Mouse (Mus musculus) CH12.LX (cell line): ENCODE measurements around the gene Slc17a8.

Source experiments
- CTCF ChIP-seq, 2 experiments: IDR thresholded peaks in 1 of 2; conservative IDR thresholded peaks in 1 of 2; 2 replicates each; pipeline ENCODE4 v1.5.1; 2011 to 2012; ENCODE audit warnings: low read depth in 2 of 2, low read length in 2 of 2, improper control_type of control experiment in 1 of 2, inconsistent platforms in 1 of 2, mild to moderate bottlenecking in 1 of 2, moderate library complexity in 1 of 2
- EP300 ChIP-seq: IDR thresholded peaks from 2 replicates; pipeline ENCODE4 v1.6.1; 2011; ENCODE audit warnings: low read length, improper control_type of control experiment
- GABPA ChIP-seq: IDR thresholded peaks from 2 replicates; pipeline ENCODE4 v1.6.1; 2012; ENCODE audit warnings: low read depth, low read length, improper control_type of control experiment, inconsistent platforms; ENCODE audit not compliant: insufficient replicate concordance
- JUN ChIP-seq: IDR thresholded peaks from 2 replicates; pipeline ENCODE4 v1.6.1; 2011; ENCODE audit warnings: low read depth, mild to moderate bottlenecking, low read length, improper control_type of control experiment, moderate library complexity; ENCODE audit not compliant: insufficient read depth
- MAX ChIP-seq: IDR thresholded peaks from 2 replicates; pipeline ENCODE4 v1.6.1; 2011; ENCODE audit warnings: low read length, improper control_type of control experiment

DNA sequence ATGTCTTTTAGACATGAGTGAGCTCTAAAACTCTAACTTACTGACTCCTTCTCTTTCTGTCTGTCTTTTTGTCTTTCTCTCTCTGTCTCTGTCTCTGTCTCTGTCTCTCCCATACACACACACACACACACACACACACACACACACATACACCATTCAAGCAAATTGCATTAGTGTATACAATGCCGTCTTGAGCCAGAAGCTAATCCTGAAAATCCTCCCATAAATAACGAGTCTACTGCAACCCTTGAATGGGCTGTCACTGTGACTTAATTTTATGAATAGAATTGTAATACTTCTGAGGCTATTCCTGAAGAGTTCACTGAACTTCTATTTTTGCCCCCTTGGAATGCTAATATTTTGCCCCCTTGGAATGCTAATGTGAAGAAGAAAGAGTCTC, 95.2 kb downstream of the Slc17a8 start:
- TF ChIP-seq JUN: no peak
- TF ChIP-seq CTCF (conservative IDR thresholded peaks at IDR 0.05 in 1 of 2, IDR thresholded peaks at IDR 0.05 in 1 of 2; ENCODE audit: low read depth in 2 of 2, low read length in 2 of 2): no peak
- TF ChIP-seq EP300: no peak
- TF ChIP-seq GABPA: no peak
- TF ChIP-seq MAX: no peak
